Mouse (Mus musculus) spleen, adult 18-20 months (tissue): ENCODE measurements around the gene Uqcr10.
"Not testable (repeated sequence)": the region's sequence is repeated elsewhere in the genome, so short reads cannot be mapped to it uniquely, and the experiment has no call there.

ENCODE experiments used
- DNase-seq, 2 experiments: peaks; one replicate each; pipeline ENCODE4 v3.0.0; 2022; ENCODE audit warnings: mixed read lengths in 2 of 2

Uqcr10 gene

GRCm38 (mm10) chr11:4712822-4713221 lies 8.7 kb upstream of the Uqcr10 start:
- no peak for DNase-seq

- DNase-seq = not testable (repeated sequence)
Observed at GRCm38 (mm10) chr11:4710188-4710587, 6.0 kb upstream of the Uqcr10 start.

- DNase-seq = no peak
Observed at GRCm38 (mm10) chr11:4705178-4705577, 1.0 kb upstream of the Uqcr10 start.

- DNase-seq = no peak
Observed at GRCm38 (mm10) chr11:4703688-4704071, 462 bp downstream of the Uqcr10 start.

GRCm38 (mm10) chr11:4700726-4701125 lies 3.4 kb downstream of the Uqcr10 start:
- no peak for DNase-seq

GRCm38 (mm10) chr11:4697043-4697983 lies 6.8 kb downstream of the Uqcr10 start:
- peak in 1 of 2 experiments; percentile 6 for DNase-seq

GRCm38 (mm10) chr11:4692162-4692561 lies 12.0 kb downstream of the Uqcr10 start:
- DNase-seq = no peak

- DNase-seq = no peak
Observed at GRCm38 (mm10) chr11:4691213-4691612, 12.9 kb downstream of the Uqcr10 start.

GRCm38 (mm10) chr11:4690353-4690752 lies 13.8 kb downstream of the Uqcr10 start:
- no peak for DNase-seq

- no peak for DNase-seq
Observed at GRCm38 (mm10) chr11:4688632-4689380, 15.3 kb downstream of the Uqcr10 start.

GRCm38 (mm10) chr11:4687874-4688273 lies 16.3 kb downstream of the Uqcr10 start:
- DNase-seq = no peak

GRCm38 (mm10) chr11:4687027-4687426 lies 17.1 kb downstream of the Uqcr10 start:
- no peak for DNase-seq

GRCm38 (mm10) chr11:4685510-4685909 lies 18.6 kb downstream of the Uqcr10 start:
- DNase-seq = no peak

- no peak for DNase-seq
Observed at GRCm38 (mm10) chr11:4685071-4685470, 19.1 kb downstream of the Uqcr10 start.

- DNase-seq = no peak
Observed at GRCm38 (mm10) chr11:4684186-4684585, 20.0 kb downstream of the Uqcr10 start.

- DNase-seq = no peak
Observed at GRCm38 (mm10) chr11:4683516-4683915, 20.6 kb downstream of the Uqcr10 start.

GRCm38 (mm10) chr11:4680126-4680525 lies 24.0 kb downstream of the Uqcr10 start:
- DNase-seq = no peak

GRCm38 (mm10) chr11:4679441-4679832 lies 24.7 kb downstream of the Uqcr10 start:
- DNase-seq = no peak

GRCm38 (mm10) chr11:4678700-4679440 lies 25.3 kb downstream of the Uqcr10 start:
- no peak for DNase-seq

GRCm38 (mm10) chr11:4677250-4677872 lies 26.8 kb downstream of the Uqcr10 start:
- DNase-seq = no peak

- DNase-seq = no peak
Observed at GRCm38 (mm10) chr11:4675693-4676092, 28.4 kb downstream of the Uqcr10 start.

GRCm38 (mm10) chr11:4675126-4675562 lies 29.0 kb downstream of the Uqcr10 start:
- DNase-seq = no peak

GRCm38 (mm10) chr11:4674593-4674992 lies 29.5 kb downstream of the Uqcr10 start:
- DNase-seq = no peak
